Mouse (Mus musculus) embryonic facial prominence, embryonic 13.5 days (tissue): ENCODE results near the gene Mpp3. TPM values are rescaled to one million over a fixed set of nuclear protein-coding genes. Genes with fewer than 3 reads are reported as not detected.
A peak's percentile ranks its signal among the peaks of the same experiment; 100 is the strongest.
"Not testable (repeated sequence)": the region's sequence is repeated elsewhere in the genome, so short reads cannot be mapped to it uniquely, and the experiment has no call there.

Source experiments
- ATAC-seq: fragments of 200-750 bp; cut with Nextera tagmentation; 2 replicates; pipeline ENCODE4 v1.8.0; 2017; ENCODE audit warnings: low read depth; ENCODE audit not compliant: insufficient number of reproducible peaks, insufficient read depth, low FRiP score, low TSS enrichment
- H3K27ac ChIP-seq: fragments of 300-500 bp; sonication (generic); 2 replicates; pipeline ENCODE4 v1.5.1; 2015; ENCODE audit warnings: moderate library complexity, mild to moderate bottlenecking, inconsistent platforms
- H3K27me3 ChIP-seq: fragments of 300-500 bp; sonication (generic); 2 replicates; pipeline ENCODE4 v1.6.1; 2015; ENCODE audit warnings: mild to moderate bottlenecking, inconsistent platforms
- H3K36me3 ChIP-seq: fragments of 300-500 bp; sonication (generic); 2 replicates; pipeline ENCODE4 v1.6.1; 2015; ENCODE audit warnings: mild to moderate bottlenecking, inconsistent platforms
- H3K4me1 ChIP-seq: fragments of 300-500 bp; sonication (generic); 2 replicates; pipeline ENCODE4 v1.6.1; 2015; ENCODE audit warnings: inconsistent platforms
- H3K4me2 ChIP-seq: fragments of 300-500 bp; sonication (generic); 2 replicates; pipeline ENCODE4 v1.6.1; 2015; ENCODE audit warnings: moderate library complexity, mild to moderate bottlenecking, inconsistent platforms
- H3K4me3 ChIP-seq: fragments of 300-500 bp; sonication (generic); 2 replicates; pipeline ENCODE4 v1.5.1; 2015; ENCODE audit warnings: mild to moderate bottlenecking, inconsistent platforms
- H3K9ac ChIP-seq: fragments of 300-500 bp; sonication (generic); 2 replicates; pipeline ENCODE4 v1.6.1; 2015; ENCODE audit warnings: mild to moderate bottlenecking, inconsistent platforms
- H3K9me3 ChIP-seq: fragments of 300-500 bp; sonication (generic); 2 replicates; pipeline ENCODE4 v1.6.1; 2016; ENCODE audit warnings: inconsistent platforms
- WGBS: fragments of 180-500 bp; shearing (Covaris S2); methylation state at CpG from one replicate; pipeline ENCODE4 v1.1.7; 2015; ENCODE audit warnings: mixed read lengths; 5-methylcytosine and 5-hydroxymethylcytosine counted together
- polyA plus RNA-seq: library from polyadenylated mRNA; unstranded; fragments of >200 nt; fragmentation: Nextera tagmentation; extraction: Ambion mirVana; gene quantifications from 2 replicates; pipeline ENCODE4 v1.2.1, GENCODE M21; 2015

Gene Mpp3
- polyA plus RNA-seq, 1 experiment from 2014 or later = 4.3 TPM

- 80% methylated on average over 3 of the region's 3 CpGs for WGBS
- Histone ChIP-seq H3K4me1 (peaks cover 10% of the 10 kb centered on the region), H3K4me3 (no peak overlapping the region), H3K36me3 (no peaks in the 10 kb centered on the region), H3K9me3 (no peaks in the 10 kb centered on the region), H3K4me2 (no peak overlapping the region), H3K27me3 (peaks cover 6% of the 10 kb centered on the region; the same call in 1 of the 2 replicates), H3K9ac (no peak overlapping the region), H3K27ac (no peak overlapping the region)
- ATAC-seq = no peak
Observed at GRCm38 (mm10) chr11:101990244-101990643, 38.0 kb downstream of the Mpp3 start.

DNA sequence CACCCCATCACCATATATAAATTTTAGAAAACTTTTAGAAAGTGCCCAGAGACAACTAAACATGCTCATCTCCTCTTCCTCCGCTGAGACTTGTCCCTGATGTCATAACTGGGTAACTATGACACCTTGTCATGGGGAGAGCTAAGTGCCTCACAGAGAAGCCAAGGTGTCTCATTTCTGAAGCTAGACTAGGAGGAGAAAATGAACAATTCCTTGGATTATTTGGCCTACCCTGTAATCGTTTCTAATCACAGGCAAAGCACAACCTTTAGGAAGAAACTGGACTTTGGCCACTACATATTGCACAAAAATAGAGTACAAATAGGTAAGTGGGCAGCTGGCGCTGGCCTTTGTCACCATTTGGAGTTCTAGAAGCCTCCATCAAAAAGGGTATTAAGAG, 41.3 kb downstream of the Mpp3 start, which contains the start of gene Dusp3:
Gene Dusp3, minus strand, starts transcription at position 101 of the 400 bp plus-strand sequence.
- no peak for ATAC-seq
- H3K4me3 ChIP-seq = 0 out of 2 replicates have a peak within 1 kb of the TSS, but pooled peaks have one; percentile 7
- 83% methylated on average over 3 of the region's 3 CpGs for WGBS
- peaks cover 10% of the 10 kb centered on the region; the same call in 1 of the 2 replicates for H3K27me3 ChIP-seq
- H3K9me3 ChIP-seq = no peaks in the 10 kb centered on the region
- peaks cover 20% of the 10 kb centered on the region for H3K4me1 ChIP-seq
- no peak within 1 kb of the TSS for H3K27ac ChIP-seq
- no peaks in the 10 kb centered on the region for H3K36me3 ChIP-seq
- H3K4me2 ChIP-seq = peak within 1 kb of the TSS; percentile 30; the same call in 1 of the 2 replicates
- no peak within 1 kb of the TSS for H3K9ac ChIP-seq

GRCm38 (mm10) chr11:101985990-101986389, 42.3 kb downstream of the Mpp3 start:
- WGBS = 3% methylated on average over 10 of the region's 10 CpGs
- 0 out of 2 replicates have a peak overlapping the region, but pooled peaks have one; percentile 7 for H3K4me3 ChIP-seq
- no peak overlapping the region for H3K9ac ChIP-seq
- peak overlapping the region; percentile 30; the same call in 1 of the 2 replicates for H3K4me2 ChIP-seq
- no peaks in the 10 kb centered on the region for H3K9me3 ChIP-seq
- ATAC-seq = no peak
- peaks cover 20% of the 10 kb centered on the region for H3K4me1 ChIP-seq
- H3K27ac ChIP-seq = no peak overlapping the region
- H3K36me3 ChIP-seq = no peaks in the 10 kb centered on the region
- H3K27me3 ChIP-seq = peaks cover 10% of the 10 kb centered on the region; the same call in 1 of the 2 replicates

DNA sequence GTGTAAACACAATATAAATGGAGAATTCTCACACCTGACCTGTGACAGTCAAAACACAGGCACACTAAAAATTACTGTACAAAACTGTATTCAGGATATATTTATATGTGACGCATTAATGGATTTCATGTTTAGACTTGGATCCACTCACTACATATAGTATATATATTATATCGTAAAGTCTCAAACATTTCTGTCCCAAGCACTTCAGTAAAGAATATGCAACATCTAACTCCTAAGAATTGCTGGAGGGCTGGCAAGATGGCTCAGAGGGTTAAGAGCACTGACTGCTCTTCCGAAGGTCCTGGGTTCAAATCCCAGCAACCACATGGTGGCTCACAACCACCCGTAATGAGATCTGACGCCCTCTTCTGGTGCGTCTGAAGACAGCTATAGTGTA, 42.8 kb downstream of the Mpp3 start:
- not testable (repeated sequence) for H3K4me3 ChIP-seq, H3K4me2 ChIP-seq, H3K36me3 ChIP-seq, H3K9me3 ChIP-seq, H3K9ac ChIP-seq, H3K27ac ChIP-seq, ATAC-seq
- Histone ChIP-seq H3K4me1 (peaks cover 20% of the 10 kb centered on the region), H3K27me3 (peaks cover 10% of the 10 kb centered on the region; the same call in 1 of the 2 replicates)
- 64% methylated on average over 6 of the region's 6 CpGs for WGBS

GRCm38 (mm10) chr11:101984054-101985025, 43.9 kb downstream of the Mpp3 start, which contains the start of gene Cfap97d1:
Gene Cfap97d1, plus strand, starts transcription at chr11:101984279.
- Histone ChIP-seq H3K27me3 (peaks cover 10% of the 10 kb centered on the region; the same call in 1 of the 2 replicates), H3K36me3 (no peaks in the 10 kb centered on the region), H3K9me3 (no peaks in the 10 kb centered on the region), H3K4me1 (peaks cover 20% of the 10 kb centered on the region), H3K9ac (peak within 1 kb of the TSS; percentile 75), H3K4me2 (peak within 1 kb of the TSS; percentile 99), H3K27ac (peak within 1 kb of the TSS; percentile 11; the same call in 1 of the 2 replicates), H3K4me3 (peak within 1 kb of the TSS; percentile 66)
- ATAC-seq = peak; percentile 67
- WGBS = 1% methylated on average over 68 of the region's 71 CpGs

DNA sequence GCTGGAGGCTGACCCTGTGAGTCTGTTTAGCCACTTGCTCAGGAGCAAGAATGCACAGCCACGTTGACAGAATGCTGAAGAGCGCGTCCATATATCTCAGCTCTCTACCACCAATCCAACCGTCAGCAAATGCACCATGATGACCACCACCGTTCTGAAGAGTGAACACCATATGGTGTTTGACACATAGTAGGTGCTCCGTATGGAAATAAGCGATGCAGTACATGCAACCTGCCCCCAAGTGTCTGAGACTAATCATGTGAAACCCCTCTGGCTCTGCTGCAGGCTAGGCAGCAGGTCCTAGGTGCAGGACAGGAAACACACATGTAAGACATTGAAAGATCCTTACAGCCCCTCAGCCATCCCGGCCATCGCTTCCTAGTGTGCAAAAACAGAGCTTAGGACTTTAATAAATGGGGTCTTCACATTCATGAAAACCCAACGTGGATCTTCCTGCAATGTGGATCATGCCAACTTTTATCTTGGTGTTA, 44.8 kb downstream of the Mpp3 start:
- no peak for ATAC-seq
- no peaks in the 10 kb centered on the region for H3K9me3 ChIP-seq
- peak overlapping the region; percentile 99 for H3K4me2 ChIP-seq
- no peaks in the 10 kb centered on the region for H3K36me3 ChIP-seq
- H3K27ac ChIP-seq = no peak overlapping the region
- no peak overlapping the region; the same call in 1 of the 2 replicates for H3K4me3 ChIP-seq
- peaks cover 10% of the 10 kb centered on the region; the same call in 1 of the 2 replicates for H3K27me3 ChIP-seq
- no peak overlapping the region for H3K9ac ChIP-seq
- H3K4me1 ChIP-seq = peaks cover 20% of the 10 kb centered on the region
- WGBS = 71% methylated on average over 10 of the region's 10 CpGs

DNA sequence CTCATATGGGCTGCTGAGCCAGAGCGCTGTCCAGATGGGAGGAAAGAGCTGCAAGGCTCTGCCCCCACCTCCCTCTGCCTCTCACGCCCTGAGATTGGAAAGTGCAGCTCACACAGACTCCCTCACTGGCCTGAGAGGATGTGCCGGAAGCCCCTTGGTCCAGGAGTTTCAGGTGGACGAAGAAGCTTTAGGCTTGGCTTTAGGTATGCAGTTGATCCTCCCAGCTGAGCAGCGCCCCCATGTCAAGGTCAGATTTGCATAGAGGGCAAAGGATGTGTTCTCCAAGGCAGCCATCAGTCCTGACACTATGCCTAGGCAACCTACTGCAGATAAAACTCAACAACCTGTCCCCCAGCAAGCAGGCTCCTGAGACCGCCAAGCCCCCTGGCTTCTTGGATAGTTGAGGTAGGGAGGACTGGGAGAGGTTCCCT, 45.3 kb downstream of the Mpp3 start:
- WGBS = 53% methylated on average over 6 of the region's 6 CpGs
- Histone ChIP-seq H3K4me2 (no peak overlapping the region; the same call in 1 of the 2 replicates), H3K4me3 (no peak overlapping the region), H3K36me3 (no peaks in the 10 kb centered on the region), H3K9me3 (no peaks in the 10 kb centered on the region), H3K4me1 (peaks cover 20% of the 10 kb centered on the region), H3K27me3 (peaks cover 10% of the 10 kb centered on the region; the same call in 1 of the 2 replicates), H3K27ac (no peak overlapping the region), H3K9ac (no peak overlapping the region)
- ATAC-seq = no peak

DNA sequence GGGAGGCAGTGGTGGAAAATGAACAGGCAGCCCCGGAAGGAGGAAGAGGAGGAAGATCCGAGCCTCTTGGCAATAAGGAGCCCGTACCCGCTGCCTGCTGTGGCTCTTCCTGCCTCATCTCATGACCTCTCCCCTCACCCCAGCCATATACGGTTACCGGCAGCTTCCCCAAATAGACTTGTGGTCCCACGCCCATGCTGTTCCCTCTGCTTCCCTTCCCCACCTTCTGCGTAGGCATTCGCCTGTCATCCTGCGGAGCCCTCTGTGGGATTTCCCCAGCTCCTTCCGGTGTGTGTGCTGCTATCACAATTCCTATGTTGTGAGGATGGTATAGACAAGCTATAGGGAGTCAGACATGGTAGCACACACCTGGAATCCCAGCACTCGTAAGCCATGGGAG, 46.4 kb downstream of the Mpp3 start:
- Histone ChIP-seq H3K36me3 (no peaks in the 10 kb centered on the region), H3K27me3 (0 out of 2 replicates have a peak, but pooled peaks cover 4% of the 10 kb centered on the region), H3K9ac (no peak overlapping the region), H3K4me3 (no peak overlapping the region), H3K4me1 (peaks cover 20% of the 10 kb centered on the region), H3K9me3 (no peaks in the 10 kb centered on the region), H3K4me2 (no peak overlapping the region), H3K27ac (no peak overlapping the region)
- WGBS = 67% methylated on average over 12 of the region's 12 CpGs
- ATAC-seq = no peak

GRCm38 (mm10) chr11:101980603-101981157, 47.6 kb downstream of the Mpp3 start:
- ATAC-seq = no peak
- Histone ChIP-seq H3K9ac (no peak overlapping the region), H3K4me1 (peaks cover 11% of the 10 kb centered on the region), H3K27me3 (0 out of 2 replicates have a peak, but pooled peaks cover 4% of the 10 kb centered on the region), H3K36me3 (no peaks in the 10 kb centered on the region), H3K27ac (no peak overlapping the region), H3K4me3 (no peak overlapping the region), H3K9me3 (no peaks in the 10 kb centered on the region), H3K4me2 (no peak overlapping the region)
- WGBS = 67% methylated on average over 9 of the region's 9 CpGs

- Histone ChIP-seq H3K9ac (no peak overlapping the region), H3K9me3 (no peaks in the 10 kb centered on the region), H3K27me3 (no peaks in the 10 kb centered on the region), H3K4me2 (no peak overlapping the region), H3K27ac (no peak overlapping the region), H3K36me3 (no peaks in the 10 kb centered on the region), H3K4me3 (no peak overlapping the region), H3K4me1 (peaks cover 3% of the 10 kb centered on the region)
- 87% methylated on average over 5 of the region's 5 CpGs for WGBS
- ATAC-seq = no peak
Observed at GRCm38 (mm10) chr11:101979140-101979539, 49.1 kb downstream of the Mpp3 start.

DNA sequence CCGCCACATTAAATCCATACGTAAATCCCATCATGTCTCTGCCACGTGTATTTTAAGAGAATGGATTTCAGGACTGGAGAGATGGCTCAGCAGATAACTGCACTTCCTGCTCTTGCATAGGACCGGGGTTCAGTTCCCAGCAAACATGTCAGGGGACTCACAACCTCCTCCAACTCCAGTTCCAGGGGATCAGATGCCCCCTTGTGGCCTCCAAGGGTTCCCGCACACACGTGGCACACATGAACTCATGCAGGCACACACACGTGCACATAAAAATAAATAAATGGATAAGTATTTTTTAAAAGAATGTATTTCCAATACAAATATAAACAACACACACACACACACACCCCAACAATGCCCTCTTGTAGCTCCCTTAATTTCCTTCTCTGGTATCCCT, 51.3 kb downstream of the Mpp3 start:
- no peak overlapping the region for H3K27ac ChIP-seq
- no peaks in the 10 kb centered on the region for H3K9me3 ChIP-seq
- no peak for ATAC-seq
- H3K9ac ChIP-seq = no peak overlapping the region
- H3K36me3 ChIP-seq = no peaks in the 10 kb centered on the region
- H3K4me1 ChIP-seq = no peaks in the 10 kb centered on the region; the same call in 1 of the 2 replicates
- no peaks in the 10 kb centered on the region for H3K27me3 ChIP-seq
- whole genome bisulfite sequencing = 91% methylated on average over 7 of the region's 7 CpGs
- H3K4me2 ChIP-seq = no peak overlapping the region
- no peak overlapping the region for H3K4me3 ChIP-seq
